9 mouse cellular contexts compared by ENCODE assay signal in genomic region chr13:30085005-30085404, GRCm38 (mm10). TPM values are rescaled to one million over a fixed set of nuclear protein-coding genes. Genes with fewer than 3 reads are reported as not detected.
DNase-seq lines count a peak whose midpoint lies in the region; ATAC-seq lines count a peak whose summit lies in the region.
"Had no signal": no experiment of that assay in that cellular context is flagged by ENCODE, and none has a peak within 500 bp of the region (broad histone marks: within the 10 kb centered on the region; RNA-seq: fewer than 3 reads in every experiment).

No protein-coding gene starts in this region.

- H3K4me2 ChIP-seq in heart, embryonic 14.5 days (ENCODE audit: low read length), result peak overlapping the region; percentile 51
- peak overlapping the region; percentile 3 for H3K4me2 ChIP-seq in liver, embryonic 11.5 days
- H3K4me2 ChIP-seq: embryonic facial prominence, embryonic 12.5 days had no signal

- H3K27ac ChIP-seq in heart, embryonic 14.5 days (replicated peaks in 1 of 2; ENCODE audit: control insufficient read depth in 1 of 2, insufficient read depth in 1 of 2, low read depth in 2 of 2, low read length in 2 of 2), result no peak overlapping the region
- H3K27ac ChIP-seq in liver, embryonic 11.5 days (ENCODE audit: low read depth, low read length), result no peak overlapping the region
- H3K27ac ChIP-seq: embryonic facial prominence, embryonic 12.5 days had no signal

- H3K36me3 ChIP-seq in heart, embryonic 14.5 days (ENCODE audit: control insufficient read depth, insufficient read depth, low read length), result no peaks in the 10 kb centered on the region
- H3K36me3 ChIP-seq in liver, embryonic 11.5 days (ENCODE audit: control insufficient read depth, insufficient read depth, low read length), result no peaks in the 10 kb centered on the region
- no peaks in the 10 kb centered on the region for H3K36me3 ChIP-seq in splenic B cell, adult 2 months (ENCODE audit: control insufficient read depth, insufficient read depth, low read length, poor library complexity, severe bottlenecking)
- H3K36me3 ChIP-seq: embryonic facial prominence, embryonic 12.5 days had no signal

- DNase-seq in CD4-positive, CD25-positive, alpha-beta regulatory T cell, adult 2 months (ENCODE audit: low read depth, low spot score), result peak; percentile 93
- peak; percentile 85 for DNase-seq in c-Kit-negative CD71-positive TER-119-positive erythroid progenitor cells, embryonic 14.5 days (ENCODE audit: low read depth, low spot score)
- peak; percentile 64 for DNase-seq in fibroblast of lung, adult 2 months (ENCODE audit: low read depth)
- DNase-seq in kidney, postnatal 10 days, result peak; percentile 93
- DNase-seq in liver, embryonic 11.5 days (ENCODE audit: low spot score), result peak; percentile 91
- peak; percentile 92 for DNase-seq in naive thymus-derived CD4-positive, alpha-beta T cell, adult 2 months (ENCODE audit: low read depth)
- DNase-seq in splenic B cell, adult 2 months (ENCODE audit: low read depth, low spot score), result peak; percentile 90

- ATAC-seq in heart, embryonic 14.5 days (ENCODE audit: insufficient number of reproducible peaks, insufficient read depth, low FRiP score, low read depth), result peak; percentile 80; the same call in 1 of the 2 replicates
- ATAC-seq in liver, embryonic 11.5 days (replicated peaks; ENCODE audit: low FRiP score), result peak; percentile 81

- 0 out of 2 replicates have a peak overlapping the region, but pooled peaks have one; percentile 6 for H3K9ac ChIP-seq in heart, embryonic 14.5 days (ENCODE audit: low read length)
- no peak overlapping the region for H3K9ac ChIP-seq in liver, embryonic 11.5 days (ENCODE audit: low read depth, low read length)
- H3K9ac ChIP-seq: embryonic facial prominence, embryonic 12.5 days had no signal

- peaks cover 4 to 10% of the 10 kb centered on the region in 2 experiments; a peak in 3 of 4 replicates for H3K4me1 ChIP-seq in heart, embryonic 14.5 days (ENCODE audit: control insufficient read depth in 2 of 2, insufficient read depth in 2 of 2, low read length in 2 of 2)
- 0 out of 2 replicates have a peak, but pooled peaks cover 2% of the 10 kb centered on the region for H3K4me1 ChIP-seq in liver, embryonic 11.5 days (replicated peaks; ENCODE audit: control insufficient read depth, insufficient read depth, low read length)

- H3K4me3 ChIP-seq in heart, embryonic 14.5 days (ENCODE audit: control insufficient read depth in 1 of 2, insufficient read depth in 1 of 2, low read depth in 1 of 2, low read length in 2 of 2), result no peak overlapping the region
- no peak overlapping the region for H3K4me3 ChIP-seq in liver, embryonic 11.5 days (ENCODE audit: low read depth, low read length)
- H3K4me3 ChIP-seq: embryonic facial prominence, embryonic 12.5 days had no signal

- no peaks in the 10 kb centered on the region for H3K27me3 ChIP-seq in heart, embryonic 14.5 days (ENCODE audit: control insufficient read depth, insufficient read depth, low read length)
- no peaks in the 10 kb centered on the region for H3K27me3 ChIP-seq in liver, embryonic 11.5 days (replicated peaks; ENCODE audit: control insufficient read depth, insufficient read depth, low read length)
- H3K27me3 ChIP-seq in splenic B cell, adult 2 months (ENCODE audit: control insufficient read depth, insufficient read depth, low read length, poor library complexity, severe bottlenecking), result no peaks in the 10 kb centered on the region
- H3K27me3 ChIP-seq: embryonic facial prominence, embryonic 12.5 days had no signal

- under 1% methylated on average over 10 of the region's 10 CpGs for WGBS in heart, embryonic 14.5 days
- WGBS in liver, embryonic 11.5 days, result 0% methylated on average over 10 of the region's 10 CpGs

- H3K9me3 ChIP-seq in heart, embryonic 14.5 days (ENCODE audit: control insufficient read depth, low read length), result no peaks in the 10 kb centered on the region
- no peaks in the 10 kb centered on the region for H3K9me3 ChIP-seq in liver, embryonic 11.5 days (ENCODE audit: control insufficient read depth, low read length)

RNA-seq across cellular contexts. Expression of gene Mboat1, which starts 51.3 kb away (rescaled TPM):
- polyA plus RNA-seq in heart, embryonic 14.5 days (2014; fragmentation: Nextera tagmentation; extraction: Ambion mirVana), result 1.6 and 2.5 TPM in 2 replicates
- polyA plus RNA-seq in liver, embryonic 11.5 days (2014; fragmentation: Nextera tagmentation; extraction: Ambion mirVana), result 4.2 and 4.3 TPM in 2 replicates
